Mouse (Mus musculus) liver, postnatal 0 days (tissue): ENCODE measurements around the gene Slit3.

ENCODE experiments used
- CTCF ChIP-seq: sonication (generic); IDR thresholded peaks from 2 replicates; pipeline ENCODE4 v1.5.1; 2016; ENCODE audit warnings: antibody characterized with exemption, low read depth
- EP300 ChIP-seq: IDR thresholded peaks from 2 replicates; pipeline ENCODE4 v1.6.1; 2016; ENCODE audit warnings: antibody characterized with exemption, low read depth, mild to moderate bottlenecking

DNA sequence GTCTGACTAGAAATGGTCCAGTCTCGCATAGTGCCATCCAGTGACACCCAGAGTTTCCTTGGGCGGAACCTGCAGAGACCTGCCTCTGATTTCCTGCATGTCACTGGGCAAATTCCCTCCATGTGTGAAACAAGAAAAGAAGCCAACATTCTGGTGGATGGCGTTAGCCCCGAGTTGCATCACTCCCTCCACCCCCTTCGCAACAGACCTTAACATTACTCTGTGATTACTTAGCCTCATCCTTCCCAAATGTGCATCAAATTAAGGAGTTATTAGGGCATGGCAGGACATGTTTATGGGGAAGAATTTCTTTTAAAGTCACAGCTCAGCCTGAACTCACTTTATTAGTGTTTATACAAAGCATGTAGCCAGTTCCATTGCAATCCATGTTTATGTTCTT is 35.7 kb downstream of the Slit3 start:
- TF ChIP-seq EP300, result no peak
- TF ChIP-seq CTCF, result no peak
